Mouse (Mus musculus): ENCODE data around the gene Plcb3. TPM values are rescaled to one million over a fixed set of nuclear protein-coding genes. Genes with fewer than 3 reads are reported as not detected.

Gene Plcb3
- polyA plus RNA-seq, 1 experiment from 2014 or later: 53.5 TPM

DNA sequence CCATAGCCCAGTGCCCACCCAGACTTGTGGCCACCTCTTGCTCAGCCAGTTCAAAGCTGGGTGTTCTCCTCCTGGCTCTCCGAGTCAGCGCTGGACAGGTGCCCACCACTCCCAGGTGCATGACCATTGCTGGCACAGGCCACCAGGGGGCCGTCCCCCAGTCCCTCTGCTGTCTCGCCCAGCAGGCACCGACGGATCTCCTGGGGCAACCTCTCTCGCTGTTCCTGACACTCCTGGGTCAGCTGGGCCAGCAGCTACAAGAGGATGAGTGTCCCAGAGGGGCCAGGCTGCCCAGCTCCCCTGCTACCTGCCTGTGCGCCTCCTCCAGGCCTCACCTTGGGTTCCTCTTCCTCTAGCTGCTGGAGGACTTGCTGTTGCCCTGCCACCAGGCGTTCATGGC lies 22.2 kb downstream of the Plcb3 start:
- Histone ChIP-seq H3K4me2 (no peak overlapping the region), H3K4me3 (no peak overlapping the region), H3K4me1 (peaks cover 30% of the 10 kb centered on the region), H3K9ac (no peak overlapping the region), H3K27me3 (no peaks in the 10 kb centered on the region), H3K36me3 (peaks cover 48% of the 10 kb centered on the region), H3K9me3 (no peaks in the 10 kb centered on the region), H3K27ac (no peak overlapping the region)
- WGBS: 49% methylated on average over 9 of the region's 9 CpGs
- ATAC-seq (ENCODE audit: borderline replicate concordance, extremely low read depth, low FRiP score, low TSS enrichment): no peak

DNA sequence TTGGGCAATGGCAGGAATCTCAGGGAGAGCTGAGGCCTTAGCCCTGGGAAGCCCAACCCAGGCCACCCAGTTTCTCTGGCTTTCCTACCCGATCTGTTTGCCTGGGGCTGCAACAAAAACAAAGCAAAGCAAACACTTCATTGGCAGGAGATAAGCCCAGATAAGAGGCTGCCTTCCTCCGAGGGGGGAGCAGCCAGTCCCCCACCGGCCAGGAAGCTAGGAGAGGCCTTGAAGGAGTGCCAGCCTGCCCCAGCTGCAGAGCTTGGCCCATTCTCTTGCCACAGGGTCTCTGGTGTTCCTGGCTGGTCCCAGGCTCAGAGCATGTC lies 23.6 kb downstream of the Plcb3 start:
- no peaks in the 10 kb centered on the region for H3K27me3 ChIP-seq
- peak overlapping the region; percentile 79 for H3K4me2 ChIP-seq
- H3K36me3 ChIP-seq: peaks cover 35% of the 10 kb centered on the region
- H3K9me3 ChIP-seq: no peaks in the 10 kb centered on the region
- peak overlapping the region; percentile 98 for H3K27ac ChIP-seq
- H3K9ac ChIP-seq: peak overlapping the region; percentile 68; the same call in 1 of the 2 replicates
- WGBS: 2% methylated on average over 3 of the region's 3 CpGs
- peaks cover 30% of the 10 kb centered on the region for H3K4me1 ChIP-seq
- ATAC-seq (ENCODE audit: borderline replicate concordance, extremely low read depth, low FRiP score, low TSS enrichment): 0 out of 2 replicates have a peak, but pooled peaks have one; percentile 2
- H3K4me3 ChIP-seq: peak overlapping the region; percentile 65

DNA sequence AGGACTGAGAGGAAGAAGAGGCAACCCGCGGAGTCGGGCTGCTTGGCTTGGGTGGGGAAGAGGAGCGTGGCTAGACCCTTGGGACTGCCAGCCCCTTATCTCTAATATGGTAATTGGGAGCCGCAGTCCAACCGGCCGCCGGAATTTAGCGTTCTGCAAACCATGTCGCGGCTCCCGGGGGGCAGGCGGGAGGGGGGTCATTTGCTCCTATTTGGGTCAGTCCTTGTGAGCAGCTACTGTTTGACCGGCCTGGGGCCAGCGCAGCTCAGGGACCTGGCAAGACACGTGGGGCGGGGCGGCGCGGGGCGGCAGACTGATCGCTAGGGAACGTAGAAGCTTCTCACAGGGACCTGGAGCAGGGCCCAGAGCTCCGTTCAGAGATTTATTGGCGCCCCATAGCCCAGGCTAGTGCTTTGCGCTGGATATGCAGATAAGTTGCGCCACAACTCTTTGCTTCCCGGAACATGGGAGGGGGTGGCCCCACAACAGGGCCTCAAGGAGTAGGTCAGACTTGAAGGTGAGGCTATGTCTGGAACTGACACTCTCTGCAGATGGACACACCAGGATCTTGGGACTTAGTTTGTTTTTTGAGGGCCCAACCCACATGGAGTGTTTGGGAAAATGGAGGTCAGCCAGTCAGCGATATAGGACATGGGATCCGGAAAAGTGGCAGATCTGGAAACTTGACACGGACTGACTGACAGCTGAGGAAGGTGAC lies 24.1 kb downstream of the Plcb3 start:
- peaks cover 30% of the 10 kb centered on the region for H3K4me1 ChIP-seq
- WGBS: 2% methylated on average over 31 of the region's 31 CpGs

DNA sequence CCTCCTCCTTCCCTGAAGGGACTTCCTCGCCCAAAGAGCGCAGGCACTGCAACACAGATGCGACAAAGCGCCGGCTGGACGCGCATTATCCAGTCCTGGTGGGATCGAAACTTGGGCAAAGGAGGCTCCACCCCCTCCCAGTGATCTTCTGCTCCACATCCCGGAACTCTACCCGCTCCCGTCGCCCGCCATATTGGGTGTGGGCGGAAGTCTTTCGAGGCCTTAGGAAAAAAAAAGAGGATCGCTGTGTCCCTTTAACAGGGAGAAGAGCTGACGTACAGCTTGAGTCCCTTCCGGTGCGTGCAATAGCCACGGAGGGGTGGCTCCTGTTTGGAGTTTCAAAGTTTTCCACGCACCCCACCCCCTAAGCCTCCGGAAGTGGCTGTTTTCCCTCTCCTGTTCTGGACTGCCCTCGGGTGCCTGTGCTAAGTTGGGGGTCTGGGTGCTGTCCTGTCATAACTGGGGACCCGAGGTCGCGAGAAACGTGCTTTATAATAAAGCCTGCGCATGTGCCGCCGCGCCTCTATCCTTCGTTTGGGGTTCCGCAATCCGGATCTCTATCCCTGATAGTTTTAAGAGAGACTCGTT lies 24.8 kb downstream of the Plcb3 start:
- WGBS: 0% methylated on average over 35 of the region's 35 CpGs
- Histone ChIP-seq H3K36me3 (peaks cover 26% of the 10 kb centered on the region), H3K4me1 (peaks cover 30% of the 10 kb centered on the region), H3K4me3 (peak overlapping the region; percentile 65), H3K9ac (peak overlapping the region; percentile 68), H3K27ac (peak overlapping the region; percentile 98), H3K27me3 (no peaks in the 10 kb centered on the region), H3K9me3 (no peaks in the 10 kb centered on the region), H3K4me2 (peak overlapping the region; percentile 79)
- peak; percentile 76 for ATAC-seq (ENCODE audit: borderline replicate concordance, extremely low read depth, low FRiP score, low TSS enrichment)

More for the DNA sequence above, 24.1 kb downstream of the Plcb3 start:
- Histone ChIP-seq H3K27me3 (no peaks in the 10 kb centered on the region), H3K27ac (peak overlapping the region; percentile 98), H3K36me3 (peaks cover 30% of the 10 kb centered on the region), H3K4me3 (peak overlapping the region; percentile 65), H3K9me3 (no peaks in the 10 kb centered on the region), H3K4me2 (peak overlapping the region; percentile 79), H3K9ac (peak overlapping the region; percentile 68)
- peak; percentile 64 for ATAC-seq (ENCODE audit: borderline replicate concordance, extremely low read depth, low FRiP score, low TSS enrichment)

DNA sequence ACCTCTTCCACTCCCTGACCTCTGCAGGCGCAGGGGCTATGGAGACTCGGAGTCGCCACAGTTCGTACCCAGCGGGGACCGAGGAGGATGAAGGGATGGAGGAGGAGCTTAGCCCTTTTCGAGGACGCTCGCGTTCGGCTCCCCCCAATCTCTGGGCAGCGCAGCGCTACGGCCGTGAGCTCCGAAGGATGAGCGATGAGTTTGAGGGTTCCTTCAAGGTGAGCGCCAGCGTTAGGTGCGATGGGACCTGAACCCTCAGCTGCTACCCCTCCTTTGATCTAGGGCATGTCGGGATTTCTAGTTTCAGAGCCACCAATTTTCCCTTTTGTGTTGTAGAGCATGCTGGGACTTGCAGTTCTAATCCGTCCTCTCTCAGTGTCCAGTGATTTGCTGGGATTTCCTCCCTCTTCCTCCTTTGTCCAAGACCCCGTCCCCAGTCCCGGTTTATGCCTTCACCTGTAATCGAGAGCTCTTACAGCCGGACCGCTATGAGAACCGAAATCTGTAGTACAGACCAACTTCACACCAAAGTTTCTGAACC lies 25.6 kb downstream of the Plcb3 start:
- Histone ChIP-seq H3K27ac (peak overlapping the region; percentile 98), H3K9ac (peak overlapping the region; percentile 68), H3K4me3 (peak overlapping the region; percentile 65), H3K27me3 (no peaks in the 10 kb centered on the region), H3K4me1 (peaks cover 30% of the 10 kb centered on the region), H3K4me2 (peak overlapping the region; percentile 79), H3K36me3 (peaks cover 22% of the 10 kb centered on the region), H3K9me3 (no peaks in the 10 kb centered on the region)
- peak; percentile 31; the same call in 1 of the 2 replicates for ATAC-seq (ENCODE audit: borderline replicate concordance, extremely low read depth, low FRiP score, low TSS enrichment)
- under 1% methylated on average over 28 of the region's 28 CpGs for WGBS

DNA sequence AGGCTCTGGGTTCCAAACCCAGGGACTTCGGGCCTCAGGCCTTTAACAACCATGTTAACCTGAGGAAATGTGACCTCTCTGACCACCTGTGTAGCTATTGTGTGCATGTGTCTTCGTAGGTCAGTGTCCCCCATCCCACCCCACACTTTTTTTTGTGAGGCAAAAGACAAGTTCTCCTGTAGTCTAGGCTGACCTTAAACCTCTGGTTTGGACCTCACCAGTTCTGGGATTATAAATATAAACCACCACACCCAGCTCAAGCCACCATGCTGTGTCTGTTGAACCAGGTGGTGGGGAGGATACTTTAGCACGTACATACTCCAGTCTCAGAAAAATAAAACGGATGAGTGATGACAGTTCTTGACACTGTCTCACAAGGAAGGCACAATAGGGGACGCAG lies 26.3 kb downstream of the Plcb3 start:
- ATAC-seq (ENCODE audit: borderline replicate concordance, extremely low read depth, low FRiP score, low TSS enrichment): no peak
- WGBS: 51% methylated on average over 5 of the region's 5 CpGs
- H3K9me3 ChIP-seq: no peaks in the 10 kb centered on the region
- H3K9ac ChIP-seq: peak overlapping the region; percentile 68
- H3K4me3 ChIP-seq: peak overlapping the region; percentile 65
- H3K27me3 ChIP-seq: no peaks in the 10 kb centered on the region
- no peak overlapping the region for H3K27ac ChIP-seq
- H3K4me1 ChIP-seq: peaks cover 30% of the 10 kb centered on the region
- H3K4me2 ChIP-seq: peak overlapping the region; percentile 79
- H3K36me3 ChIP-seq: peaks cover 15% of the 10 kb centered on the region

DNA sequence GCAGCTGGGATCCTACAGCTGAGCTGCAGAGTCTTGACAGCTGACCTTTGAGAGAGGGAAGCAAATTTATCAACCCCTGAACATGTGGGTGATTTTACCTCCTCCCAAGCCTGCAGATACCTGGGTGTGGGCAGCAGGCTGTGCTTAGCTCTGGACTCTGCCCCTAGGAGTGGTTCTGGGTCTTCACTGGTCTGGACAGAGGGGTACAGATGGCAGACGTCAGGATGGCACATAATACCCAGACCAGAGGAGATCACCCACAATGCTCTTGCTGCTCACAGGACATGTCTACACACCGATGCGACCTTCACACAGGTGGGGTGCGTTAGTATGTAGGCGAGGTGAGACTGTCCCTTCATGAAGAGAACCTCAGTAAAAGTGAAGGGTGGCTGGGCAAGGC lies 26.7 kb downstream of the Plcb3 start:
- Histone ChIP-seq H3K9me3 (no peaks in the 10 kb centered on the region), H3K4me3 (peak overlapping the region; percentile 65; the same call in 1 of the 2 replicates), H3K4me2 (no peak overlapping the region), H3K4me1 (peaks cover 30% of the 10 kb centered on the region), H3K27ac (no peak overlapping the region), H3K36me3 (peaks cover 11% of the 10 kb centered on the region), H3K9ac (no peak overlapping the region; the same call in 1 of the 2 replicates), H3K27me3 (no peaks in the 10 kb centered on the region)
- no peak for ATAC-seq (ENCODE audit: borderline replicate concordance, extremely low read depth, low FRiP score, low TSS enrichment)
- 84% methylated on average over 5 of the region's 5 CpGs for WGBS

DNA sequence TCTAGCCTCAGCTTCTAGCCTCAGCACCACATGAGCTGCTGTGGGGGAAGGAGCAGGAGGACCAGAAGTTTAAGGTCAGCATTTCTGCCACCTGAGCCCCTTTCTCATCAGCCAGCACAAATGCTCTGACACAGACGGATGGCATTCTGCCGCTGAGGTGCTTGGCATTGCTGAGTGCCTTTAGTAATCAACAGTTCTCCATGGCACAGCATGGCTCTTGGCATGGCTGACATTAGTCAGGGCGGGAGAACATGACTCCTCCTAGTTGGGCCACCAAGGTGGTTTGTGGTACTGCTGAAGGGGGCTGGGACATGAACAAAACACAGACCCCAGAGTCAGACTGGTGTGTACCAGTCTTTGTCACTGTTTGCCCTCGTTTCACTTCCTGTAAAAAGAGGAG lies 28.1 kb downstream of the Plcb3 start:
- Histone ChIP-seq H3K27ac (no peak overlapping the region), H3K9me3 (no peaks in the 10 kb centered on the region), H3K4me2 (no peak overlapping the region), H3K4me3 (no peak overlapping the region), H3K4me1 (peaks cover 26% of the 10 kb centered on the region), H3K9ac (no peak overlapping the region), H3K27me3 (no peaks in the 10 kb centered on the region), H3K36me3 (peaks cover 3% of the 10 kb centered on the region; the same call in 1 of the 2 replicates)
- WGBS: 76% methylated on average over 4 of the region's 4 CpGs
- no peak for ATAC-seq (ENCODE audit: borderline replicate concordance, extremely low read depth, low FRiP score, low TSS enrichment)

DNA sequence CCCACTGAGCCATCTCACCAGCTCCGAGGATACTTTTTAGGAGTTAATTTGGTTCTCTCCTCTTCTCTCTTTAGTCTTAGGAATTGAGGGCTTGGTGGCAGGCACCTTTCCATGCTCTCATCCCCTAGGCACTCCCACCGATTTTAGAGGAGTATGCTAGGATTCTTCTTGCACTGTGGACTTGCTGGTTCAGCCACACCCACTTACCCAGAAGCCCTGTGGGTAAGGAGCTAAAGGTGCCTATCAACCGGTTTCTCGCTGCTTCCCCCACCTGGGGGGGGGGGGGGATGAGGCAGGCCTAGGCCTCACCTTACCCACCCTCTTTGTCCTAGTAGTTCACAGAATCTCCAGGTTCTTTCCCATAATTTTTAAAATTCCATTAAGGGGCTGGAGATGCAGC lies 28.5 kb downstream of the Plcb3 start:
- Histone ChIP-seq H3K27me3 (no peaks in the 10 kb centered on the region), H3K9me3 (no peaks in the 10 kb centered on the region), H3K9ac (no peak overlapping the region), H3K4me3 (no peak overlapping the region), H3K36me3 (peaks cover 3% of the 10 kb centered on the region; the same call in 1 of the 2 replicates), H3K4me2 (no peak overlapping the region), H3K27ac (no peak overlapping the region), H3K4me1 (peaks cover 26% of the 10 kb centered on the region)
- WGBS: 56% methylated on average over 4 of the region's 4 CpGs
- ATAC-seq (ENCODE audit: borderline replicate concordance, extremely low read depth, low FRiP score, low TSS enrichment): no peak

DNA sequence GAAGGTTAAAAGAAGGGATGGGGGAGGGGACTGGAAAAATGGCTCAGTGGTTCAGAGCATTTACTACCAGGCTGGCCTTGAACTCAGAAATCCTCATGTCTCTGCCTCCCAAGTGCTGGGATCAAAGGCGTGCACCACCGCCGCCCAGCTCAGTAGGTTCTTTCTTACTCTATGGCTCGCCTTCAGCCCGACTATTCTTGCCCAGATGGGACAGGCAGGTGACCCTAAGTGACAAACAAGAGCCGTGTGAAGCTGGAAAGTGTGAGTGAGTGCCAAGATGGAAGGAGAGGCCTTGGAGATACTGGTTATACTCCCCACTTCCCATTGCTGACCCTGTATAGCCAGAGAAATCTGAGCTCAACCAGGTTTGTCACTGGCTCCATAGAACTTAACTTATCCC lies 32.6 kb downstream of the Plcb3 start:
- Histone ChIP-seq H3K4me3 (no peak overlapping the region), H3K27me3 (no peaks in the 10 kb centered on the region), H3K27ac (no peak overlapping the region), H3K36me3 (peaks cover 3% of the 10 kb centered on the region; the same call in 1 of the 2 replicates), H3K4me2 (no peak overlapping the region), H3K4me1 (peaks cover 24% of the 10 kb centered on the region), H3K9me3 (no peaks in the 10 kb centered on the region), H3K9ac (no peak overlapping the region)
- WGBS: 92% methylated on average over 6 of the region's 6 CpGs
- ATAC-seq (ENCODE audit: borderline replicate concordance, extremely low read depth, low FRiP score, low TSS enrichment): no peak

DNA sequence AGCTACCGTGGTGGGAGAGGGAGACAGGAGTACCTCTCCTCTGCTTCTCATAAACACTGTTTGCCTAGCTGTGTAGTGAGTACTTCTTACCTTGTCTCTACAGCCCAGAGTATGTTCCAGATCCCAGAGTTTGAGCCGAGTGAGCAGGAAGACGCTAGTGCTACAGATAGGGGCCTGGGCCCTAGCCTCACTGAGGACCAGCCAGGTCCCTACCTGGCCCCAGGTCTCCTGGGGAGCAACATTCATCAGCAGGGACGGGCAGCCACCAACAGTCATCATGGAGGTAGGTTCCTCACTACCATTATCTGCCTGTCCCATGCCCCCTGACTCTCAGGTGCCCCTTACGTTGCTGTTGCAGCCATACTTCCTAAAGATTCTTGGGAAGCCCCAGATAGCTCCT lies 33.5 kb downstream of the Plcb3 start:
- Histone ChIP-seq H3K4me1 (peaks cover 24% of the 10 kb centered on the region), H3K9ac (peak overlapping the region; percentile 91), H3K4me3 (peak overlapping the region; percentile 75), H3K27ac (peak overlapping the region; percentile 94), H3K9me3 (no peaks in the 10 kb centered on the region), H3K36me3 (peaks cover 3% of the 10 kb centered on the region; the same call in 1 of the 2 replicates), H3K4me2 (peak overlapping the region; percentile 98), H3K27me3 (no peaks in the 10 kb centered on the region)
- 25% methylated on average over 5 of the region's 5 CpGs for WGBS
- peak; percentile 1; the same call in 1 of the 2 replicates for ATAC-seq (ENCODE audit: borderline replicate concordance, extremely low read depth, low FRiP score, low TSS enrichment)

DNA sequence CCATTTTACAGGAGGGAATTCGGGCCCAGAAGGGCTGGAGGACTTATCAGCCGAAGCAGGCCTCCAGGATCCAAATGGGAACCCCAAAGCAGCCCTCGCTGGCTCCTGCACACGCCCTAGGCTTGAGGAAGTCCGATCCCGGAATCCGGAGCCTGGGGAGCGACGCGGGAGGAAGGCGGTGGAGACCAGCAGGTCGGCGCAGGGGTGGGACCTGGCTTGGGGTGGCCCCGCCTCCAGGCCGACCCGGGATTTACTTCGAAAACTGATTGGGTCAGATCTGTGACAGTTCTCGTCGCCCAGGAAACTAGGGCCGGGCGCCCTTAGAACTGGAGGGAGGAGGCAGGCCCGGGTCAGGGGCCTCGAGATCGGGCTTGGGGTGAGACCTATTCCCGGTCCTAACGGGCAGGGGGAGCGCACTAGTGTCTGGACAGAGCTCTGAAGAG lies 34.0 kb downstream of the Plcb3 start, which contains the start of gene Gpr137:
TSS of gene Gpr137 (minus strand) at position 232 of the 443 bp plus-strand sequence.
- H3K36me3 ChIP-seq: peaks cover 3% of the 10 kb centered on the region; the same call in 1 of the 2 replicates

More for the DNA sequence above, 34.0 kb downstream of the Plcb3 start, which contains the start of gene Gpr137:
- whole genome bisulfite sequencing: under 1% methylated on average over 27 of the region's 27 CpGs
- peak within 1 kb of the TSS; percentile 91 for H3K9ac ChIP-seq
- peaks cover 24% of the 10 kb centered on the region for H3K4me1 ChIP-seq
- ATAC-seq (ENCODE audit: borderline replicate concordance, extremely low read depth, low FRiP score, low TSS enrichment): peak; percentile 90
- no peaks in the 10 kb centered on the region for H3K9me3 ChIP-seq
- peak within 1 kb of the TSS; percentile 98 for H3K4me2 ChIP-seq
- peak within 1 kb of the TSS; percentile 94 for H3K27ac ChIP-seq
- peak within 1 kb of the TSS; percentile 75 for H3K4me3 ChIP-seq
- no peaks in the 10 kb centered on the region for H3K27me3 ChIP-seq
